Mouse (Mus musculus) heart, postnatal 0 days (tissue): Measurements from ENCODE around the gene Snrnp25. TPM values are rescaled to one million over a fixed set of nuclear protein-coding genes. Genes with fewer than 3 reads are reported as not detected.

ENCODE experiments used
- ATAC-seq: fragments of 200-750 bp; cut with Nextera tagmentation; 2 replicates; pipeline ENCODE4 v1.8.0; 2017; ENCODE audit warnings: low read depth, moderate number of reproducible peaks, moderate library complexity; ENCODE audit not compliant: insufficient read depth
- DNase-seq: peaks from one replicate; pipeline ENCODE4 v3.0.0-alpha.2; 2016; ENCODE audit warnings: low spot score
- H3K27ac ChIP-seq: fragments of 300-500 bp; sonication (generic); 2 replicates; pipeline ENCODE4 v1.5.1; 2014; ENCODE audit warnings: low read depth, mild to moderate bottlenecking
- H3K27me3 ChIP-seq: fragments of 300-500 bp; sonication (generic); 2 replicates; pipeline ENCODE4 v1.6.1; 2014; ENCODE audit warnings: low read length, mixed read lengths; ENCODE audit not compliant: control insufficient read depth, insufficient read depth
- H3K36me3 ChIP-seq: fragments of 300-500 bp; sonication (generic); replicated peaks from 2 replicates; pipeline ENCODE4 v1.6.1; 2014; ENCODE audit warnings: low read length, mixed read lengths; ENCODE audit not compliant: control insufficient read depth, insufficient read depth
- H3K4me1 ChIP-seq: fragments of 300-500 bp; sonication (generic); 2 replicates; pipeline ENCODE4 v1.6.1; 2014; ENCODE audit warnings: antibody characterized with exemption; ENCODE audit not compliant: control insufficient read depth, insufficient read depth
- H3K4me2 ChIP-seq: fragments of 300-500 bp; sonication (generic); 2 replicates; pipeline ENCODE4 v1.6.1; 2014; ENCODE audit warnings: low read depth, mild to moderate bottlenecking, low read length, moderate library complexity
- H3K4me3 ChIP-seq: fragments of 300-500 bp; sonication (generic); 2 replicates; pipeline ENCODE4 v1.5.1; 2014; ENCODE audit warnings: low read depth, low read length
- H3K9ac ChIP-seq: fragments of 300-500 bp; sonication (generic); replicated peaks from 2 replicates; pipeline ENCODE4 v1.6.1; 2014; ENCODE audit warnings: low read depth, low read length, mixed read lengths
- H3K9me3 ChIP-seq: fragments of 300-500 bp; sonication (generic); replicated peaks from 2 replicates; pipeline ENCODE4 v1.6.1; 2016; ENCODE audit warnings: low read length; ENCODE audit not compliant: control insufficient read depth
- CTCF ChIP-seq: IDR thresholded peaks from 2 replicates; pipeline ENCODE4 v1.5.1; 2016; ENCODE audit warnings: antibody characterized with exemption, control low read depth, low read depth
- EP300 ChIP-seq: IDR thresholded peaks from 2 replicates; pipeline ENCODE4 v1.6.1; 2016; ENCODE audit warnings: antibody characterized with exemption, low read depth
- WGBS: fragments of 180-500 bp; shearing (Covaris S2); extraction: QIAGEN DNeasy Blood & Tissue Kit; methylation state at CpG from one replicate; pipeline ENCODE4 v1.1.7; 2014; 5-methylcytosine and 5-hydroxymethylcytosine counted together
- polyA plus RNA-seq: library from polyadenylated mRNA; unstranded; fragments of >200 nt; fragmentation: Nextera tagmentation; extraction: Ambion mirVana; gene quantifications from 2 replicates; pipeline ENCODE4 v1.2.1, GENCODE M21; 2015
- total RNA-seq: library from RNA; depleted of rRNA; stranded (reverse); fragments of >200 nt; gene quantifications from 2 replicates; pipeline ENCODE4 v1.2.3, GENCODE M21; 2014; ENCODE audit warnings: low replicate concordance

Gene Snrnp25
- total and polyA plus RNA-seq, 2 experiments from 2014 or later, result 12.9 to 27.1 TPM

- H3K4me1 ChIP-seq, result no peaks in the 10 kb centered on the region; the same call in 1 of the 2 replicates
- DNase-seq (no peak), ATAC-seq (no peak)
- H3K4me2 ChIP-seq, result no peak overlapping the region
- no peaks in the 10 kb centered on the region for H3K36me3 ChIP-seq
- H3K27ac ChIP-seq, result no peak overlapping the region
- no peak overlapping the region for H3K9ac ChIP-seq
- no peaks in the 10 kb centered on the region for H3K9me3 ChIP-seq
- no peak overlapping the region for H3K4me3 ChIP-seq
- no peak for TF ChIP-seq CTCF
- no peak for TF ChIP-seq EP300
- no peaks in the 10 kb centered on the region for H3K27me3 ChIP-seq
- WGBS, result 70% methylated on average over 9 of the region's 9 CpGs
These were observed 15.1 kb upstream of the Snrnp25 start for GRCm38 (mm10) chr11:32190119-32190518.

DNA sequence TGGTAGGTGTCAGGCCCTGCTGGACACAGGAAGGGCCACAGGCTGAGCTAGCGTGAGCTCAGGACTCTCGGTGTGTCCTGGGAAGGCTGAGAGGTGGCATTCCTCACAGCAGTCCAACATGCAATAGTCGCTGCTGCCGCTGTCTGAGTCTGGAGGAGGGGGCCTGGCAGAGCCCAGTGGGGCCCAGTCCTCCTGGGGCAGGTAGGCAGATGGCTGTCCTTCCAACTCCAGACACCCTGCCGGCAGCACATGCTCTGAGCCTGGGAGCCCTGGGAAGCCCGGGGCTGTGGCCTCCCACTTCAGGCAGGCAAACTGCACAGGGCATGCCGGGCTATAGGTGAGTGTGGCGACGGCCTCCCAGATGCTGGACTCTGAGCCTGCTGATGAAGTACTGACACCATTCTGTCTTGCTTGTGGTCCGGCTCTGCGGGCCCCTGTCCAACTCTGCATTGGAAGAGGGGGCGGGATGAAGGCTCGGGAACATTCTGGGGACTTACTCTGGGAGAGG is 14.6 kb upstream of the Snrnp25 start:
- H3K27ac ChIP-seq, result no peak overlapping the region
- DNase-seq, result no peak

DNA sequence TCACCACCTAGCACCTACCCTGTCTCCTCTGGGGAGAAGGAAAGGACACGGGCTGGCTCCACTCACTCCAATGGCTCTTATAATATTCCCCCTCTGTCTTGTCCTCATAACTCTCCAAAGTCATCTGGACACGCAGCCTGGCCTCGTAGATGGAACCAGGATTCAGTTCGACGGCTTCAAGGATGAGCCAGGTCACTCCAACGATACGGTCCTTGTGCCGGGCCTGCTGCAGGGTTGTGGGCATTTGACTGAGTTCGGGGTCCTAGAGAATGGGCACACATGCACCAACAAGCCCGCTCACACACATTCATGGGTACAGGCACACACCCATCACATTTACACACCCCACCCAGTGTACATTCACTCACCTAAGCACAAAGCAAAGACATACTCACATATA is 12.1 kb upstream of the Snrnp25 start:
- Histone ChIP-seq H3K9ac (no peak overlapping the region), H3K27ac (no peak overlapping the region), H3K36me3 (no peaks in the 10 kb centered on the region), H3K9me3 (no peaks in the 10 kb centered on the region), H3K4me3 (no peak overlapping the region), H3K4me1 (no peaks in the 10 kb centered on the region; the same call in 1 of the 2 replicates), H3K27me3 (no peaks in the 10 kb centered on the region), H3K4me2 (no peak overlapping the region)
- no peak for DNase-seq
- ATAC-seq, result no peak
- TF ChIP-seq EP300, result no peak
- no peak for TF ChIP-seq CTCF
- WGBS, result 91% methylated on average over 10 of the region's 10 CpGs

More for the DNA sequence above, 14.6 kb upstream of the Snrnp25 start:
- WGBS, result 60% methylated on average over 13 of the region's 13 CpGs
- TF ChIP-seq EP300 (no peak), CTCF (no peak)
- no peaks in the 10 kb centered on the region for H3K36me3 ChIP-seq
- no peaks in the 10 kb centered on the region for H3K9me3 ChIP-seq
- H3K9ac ChIP-seq, result no peak overlapping the region
- no peaks in the 10 kb centered on the region for H3K27me3 ChIP-seq
- H3K4me3 ChIP-seq, result no peak overlapping the region
- no peak overlapping the region for H3K4me2 ChIP-seq
- H3K4me1 ChIP-seq, result no peaks in the 10 kb centered on the region; the same call in 1 of the 2 replicates
- ATAC-seq, result no peak

DNA sequence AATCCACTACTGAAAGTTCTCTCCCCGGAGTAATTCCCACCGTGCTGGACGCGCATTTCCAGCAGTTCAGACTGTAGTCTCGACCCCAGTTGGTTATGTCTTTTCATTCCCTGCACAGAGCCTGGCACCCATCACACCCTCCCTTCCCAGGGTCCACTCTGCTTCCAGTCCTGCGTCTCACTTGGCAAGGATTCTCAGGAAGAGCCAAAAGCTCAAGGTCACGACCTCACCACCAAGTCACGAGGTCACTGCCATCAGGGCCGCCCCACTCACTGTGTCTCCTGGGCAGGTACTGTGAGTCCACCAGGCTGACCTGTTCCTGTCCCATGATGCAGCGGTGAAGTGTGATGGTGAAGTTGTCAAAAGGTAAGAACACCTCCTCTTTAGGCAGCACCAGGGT is 11.1 kb upstream of the Snrnp25 start:
- Histone ChIP-seq H3K4me2 (no peak overlapping the region), H3K27me3 (no peaks in the 10 kb centered on the region), H3K9me3 (no peaks in the 10 kb centered on the region), H3K4me1 (no peaks in the 10 kb centered on the region; the same call in 1 of the 2 replicates), H3K27ac (no peak overlapping the region), H3K9ac (no peak overlapping the region), H3K4me3 (no peak overlapping the region), H3K36me3 (no peaks in the 10 kb centered on the region)
- no peak for TF ChIP-seq CTCF
- no peak for TF ChIP-seq EP300
- ATAC-seq, result no peak
- DNase-seq, result no peak
- WGBS, result 73% methylated on average over 10 of the region's 10 CpGs

DNA sequence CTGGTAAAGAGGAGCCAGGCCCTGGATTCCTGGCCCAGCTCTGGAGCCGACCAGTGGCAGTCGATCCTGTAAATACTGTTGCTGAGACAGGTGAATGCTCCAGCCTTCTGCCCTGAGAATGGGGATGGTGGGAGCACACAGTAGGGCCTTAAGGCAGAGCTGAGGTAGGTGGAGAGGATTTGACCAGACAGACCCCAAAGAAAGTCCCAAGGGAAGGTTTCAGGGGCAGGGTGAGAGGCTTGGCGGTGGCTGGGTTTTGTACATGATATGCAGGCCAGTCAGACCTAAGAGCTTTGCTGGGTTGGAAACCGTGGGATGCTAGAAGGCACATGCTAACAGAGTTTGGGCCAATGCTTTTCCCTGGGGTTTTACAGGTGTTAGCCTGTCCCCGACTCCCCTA is 10.6 kb upstream of the Snrnp25 start:
- WGBS, result 79% methylated on average over 5 of the region's 5 CpGs
- TF ChIP-seq CTCF, result no peak
- no peak for TF ChIP-seq EP300
- no peaks in the 10 kb centered on the region for H3K27me3 ChIP-seq
- H3K36me3 ChIP-seq, result no peaks in the 10 kb centered on the region
- no peak overlapping the region for H3K4me2 ChIP-seq
- no peaks in the 10 kb centered on the region for H3K9me3 ChIP-seq
- no peaks in the 10 kb centered on the region; the same call in 1 of the 2 replicates for H3K4me1 ChIP-seq
- DNase-seq (no peak), ATAC-seq (no peak)
- no peak overlapping the region for H3K9ac ChIP-seq
- no peak overlapping the region for H3K4me3 ChIP-seq
- no peak overlapping the region for H3K27ac ChIP-seq
